Mouse (Mus musculus): ENCODE results near the gene Dand5.

- TF ChIP-seq CTCF (conservative IDR thresholded peaks at IDR 0.05; ENCODE audit: low read length), result no peak
- TF ChIP-seq POU5F1 (IDR thresholded peaks at IDR 0.05; ENCODE audit: borderline replicate concordance, low read length), result no peak
These were observed 39.3 kb downstream of the Dand5 start for GRCm38 (mm10) chr8:84783198-84783918.
